Mouse (Mus musculus): ENCODE results near the gene Maml3.

DNA sequence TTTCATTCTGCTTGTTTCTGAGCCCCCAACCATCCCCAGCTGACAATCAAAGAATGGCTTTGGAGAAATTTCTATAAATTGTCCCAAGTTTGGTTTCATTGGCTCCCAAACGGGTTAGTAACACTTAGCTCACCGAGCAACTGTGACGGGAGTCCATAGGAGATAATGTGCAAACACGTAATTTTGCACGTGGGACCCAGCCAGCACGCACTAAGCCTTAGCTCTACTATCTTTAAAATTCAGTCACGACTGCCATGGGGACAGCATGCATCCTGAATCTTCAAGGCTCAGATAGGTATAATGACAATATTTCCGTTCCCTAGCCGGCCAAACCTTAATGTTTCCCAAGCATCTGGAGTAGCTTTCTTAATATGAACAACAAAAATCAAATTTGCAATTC, 243.2 kb downstream of the Maml3 start:
- no peak for TF ChIP-seq USF1 (IDR thresholded peaks at IDR 0.05; ENCODE audit: low read depth)
- TF ChIP-seq MAX (IDR thresholded peaks at IDR 0.05; ENCODE audit: low read depth) = no peak
- no peak for TF ChIP-seq REST (IDR thresholded peaks at IDR 0.05; ENCODE audit: insufficient read depth, insufficient read length)
- TF ChIP-seq POLR2A (IDR thresholded peaks at IDR 0.05; ENCODE audit: insufficient read length, low read depth) = no peak
- TF ChIP-seq E2F4 (IDR thresholded peaks at IDR 0.05; ENCODE audit: insufficient read depth) = no peak
- no peak for TF ChIP-seq MYOD1 (IDR thresholded peaks at IDR 0.05; ENCODE audit: control insufficient read depth in 1 of 3, insufficient read length in 2 of 3, low read depth in 2 of 3)
- no peak for TF ChIP-seq TCF3 (IDR thresholded peaks at IDR 0.05; ENCODE audit: insufficient read length, low read depth)
- no peak for TF ChIP-seq MYOG (IDR thresholded peaks at IDR 0.05; ENCODE audit: control insufficient read depth in 1 of 3, insufficient read depth in 1 of 3, insufficient read length in 2 of 3, low read depth in 2 of 3)
- TF ChIP-seq CEBPB (IDR thresholded peaks at IDR 0.05; ENCODE audit: insufficient read depth, poor library complexity, severe bottlenecking) = no peak
- TF ChIP-seq POLR2AphosphoS2 (IDR thresholded peaks at IDR 0.05; ENCODE audit: insufficient read length, low read depth) = no peak
- TF ChIP-seq TCF12 (IDR thresholded peaks at IDR 0.05; ENCODE audit: insufficient read depth, poor library complexity, severe bottlenecking) = no peak
- TF ChIP-seq SRF (IDR thresholded peaks at IDR 0.05; ENCODE audit: control insufficient read depth, insufficient read length, low read depth) = no peak

All from myocyte (in vitro differentiated cells).